Mouse (Mus musculus) E14TG2a.4 (cell line): ENCODE measurements around the gene Arhgef10l.

Source experiments
- H3K27me3 ChIP-seq: 2 replicates; pipeline ENCODE4 v1.6.1; 2014; ENCODE audit warnings: low read length, control low read depth; ENCODE audit not compliant: insufficient read depth
- H3K36me3 ChIP-seq: 2 replicates; pipeline ENCODE4 v1.6.1; 2014; ENCODE audit warnings: low read length, control low read depth; ENCODE audit not compliant: insufficient read depth
- H3K4me1 ChIP-seq: replicated peaks from 2 replicates; pipeline ENCODE4 v1.6.1; 2014; ENCODE audit warnings: low read depth, low read length, control low read depth
- H3K4me3 ChIP-seq: replicated peaks from 2 replicates; pipeline ENCODE4 v1.5.1; 2014; ENCODE audit warnings: mild to moderate bottlenecking, low read length
- H3K9me3 ChIP-seq: 2 replicates; pipeline ENCODE4 v1.6.1; 2014; ENCODE audit warnings: low read length, control low read depth
- CTCF ChIP-seq: conservative IDR thresholded peaks from 2 replicates; pipeline ENCODE4 v1.5.1; 2014; ENCODE audit warnings: low read length
- NANOG ChIP-seq: IDR thresholded peaks from 2 replicates; pipeline ENCODE4 v1.6.1; 2014; ENCODE audit warnings: borderline replicate concordance, low read length, mixed read lengths
- POU5F1 ChIP-seq: IDR thresholded peaks from 2 replicates; pipeline ENCODE4 v1.6.1; 2014; ENCODE audit warnings: low read length, borderline replicate concordance

Arhgef10l gene

GRCm38 (mm10) chr4:140624468-140625176 is 41.2 kb downstream of the Arhgef10l start:
- TF ChIP-seq POU5F1 = no peak
- TF ChIP-seq NANOG = no peak
- TF ChIP-seq CTCF = no peak
- Histone ChIP-seq H3K4me1 (peaks cover 56% of the 10 kb centered on the region), H3K9me3 (no peaks in the 10 kb centered on the region), H3K27me3 (no peaks in the 10 kb centered on the region), H3K4me3 (no peak overlapping the region; the same call in 1 of the 2 replicates), H3K36me3 (0 out of 2 replicates have a peak, but pooled peaks cover 3% of the 10 kb centered on the region)

GRCm38 (mm10) chr4:140624087-140624467 is 41.7 kb downstream of the Arhgef10l start:
- Histone ChIP-seq H3K4me1 (peaks cover 50% of the 10 kb centered on the region), H3K36me3 (0 out of 2 replicates have a peak, but pooled peaks cover 3% of the 10 kb centered on the region), H3K27me3 (no peaks in the 10 kb centered on the region), H3K9me3 (no peaks in the 10 kb centered on the region), H3K4me3 (no peak overlapping the region)
- no peak for TF ChIP-seq POU5F1

DNA sequence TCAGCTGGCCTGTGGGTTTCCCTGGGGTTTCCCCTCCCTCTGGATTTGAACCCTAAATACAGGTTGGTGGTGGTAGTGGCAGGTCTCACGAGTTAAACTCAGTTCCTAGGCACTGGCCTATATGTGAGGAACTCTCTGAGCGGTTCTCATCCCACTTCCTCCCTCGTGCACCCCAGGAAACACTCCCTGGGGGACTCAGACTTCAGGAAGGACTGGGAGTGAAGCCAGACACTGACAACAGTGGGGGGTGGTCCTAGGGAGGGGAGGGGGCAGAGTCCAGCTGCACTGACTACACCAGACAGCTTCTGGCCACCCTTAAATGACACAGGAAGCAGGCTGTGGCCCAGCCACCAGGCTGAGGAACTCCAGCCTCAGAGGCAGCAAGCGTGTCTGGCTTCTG is 43.0 kb downstream of the Arhgef10l start:
- Histone ChIP-seq H3K27me3 (no peaks in the 10 kb centered on the region), H3K36me3 (0 out of 2 replicates have a peak, but pooled peaks cover 3% of the 10 kb centered on the region), H3K4me3 (no peak overlapping the region), H3K4me1 (peaks cover 39% of the 10 kb centered on the region), H3K9me3 (no peaks in the 10 kb centered on the region)
- TF ChIP-seq CTCF (no peak), NANOG (no peak), POU5F1 (no peak)

DNA sequence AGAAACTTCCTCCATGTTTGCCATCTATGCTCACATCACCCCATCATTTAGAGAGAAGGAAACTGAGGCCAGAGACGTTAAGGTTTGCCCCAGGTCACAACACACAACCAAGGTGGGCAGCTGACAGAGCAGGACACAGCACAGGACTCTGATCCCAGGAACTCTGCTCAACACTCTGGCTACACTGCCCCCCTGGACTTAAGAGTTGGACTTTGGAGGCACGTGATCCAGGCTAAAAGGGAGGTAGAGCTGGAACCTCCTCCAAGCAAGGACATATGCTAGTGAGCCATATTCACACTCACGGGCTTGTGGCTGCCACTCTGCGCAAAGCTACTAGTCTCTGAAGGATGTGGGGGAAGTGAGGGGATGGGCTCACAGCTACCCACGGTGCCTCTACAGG is 45.3 kb downstream of the Arhgef10l start:
- H3K36me3 ChIP-seq = 0 out of 2 replicates have a peak, but pooled peaks cover 3% of the 10 kb centered on the region
- TF ChIP-seq POU5F1 (no peak), CTCF (no peak), NANOG (no peak)
- peaks cover 47% of the 10 kb centered on the region for H3K4me1 ChIP-seq
- H3K27me3 ChIP-seq = no peaks in the 10 kb centered on the region
- H3K9me3 ChIP-seq = no peaks in the 10 kb centered on the region
- H3K4me3 ChIP-seq = no peak overlapping the region

DNA sequence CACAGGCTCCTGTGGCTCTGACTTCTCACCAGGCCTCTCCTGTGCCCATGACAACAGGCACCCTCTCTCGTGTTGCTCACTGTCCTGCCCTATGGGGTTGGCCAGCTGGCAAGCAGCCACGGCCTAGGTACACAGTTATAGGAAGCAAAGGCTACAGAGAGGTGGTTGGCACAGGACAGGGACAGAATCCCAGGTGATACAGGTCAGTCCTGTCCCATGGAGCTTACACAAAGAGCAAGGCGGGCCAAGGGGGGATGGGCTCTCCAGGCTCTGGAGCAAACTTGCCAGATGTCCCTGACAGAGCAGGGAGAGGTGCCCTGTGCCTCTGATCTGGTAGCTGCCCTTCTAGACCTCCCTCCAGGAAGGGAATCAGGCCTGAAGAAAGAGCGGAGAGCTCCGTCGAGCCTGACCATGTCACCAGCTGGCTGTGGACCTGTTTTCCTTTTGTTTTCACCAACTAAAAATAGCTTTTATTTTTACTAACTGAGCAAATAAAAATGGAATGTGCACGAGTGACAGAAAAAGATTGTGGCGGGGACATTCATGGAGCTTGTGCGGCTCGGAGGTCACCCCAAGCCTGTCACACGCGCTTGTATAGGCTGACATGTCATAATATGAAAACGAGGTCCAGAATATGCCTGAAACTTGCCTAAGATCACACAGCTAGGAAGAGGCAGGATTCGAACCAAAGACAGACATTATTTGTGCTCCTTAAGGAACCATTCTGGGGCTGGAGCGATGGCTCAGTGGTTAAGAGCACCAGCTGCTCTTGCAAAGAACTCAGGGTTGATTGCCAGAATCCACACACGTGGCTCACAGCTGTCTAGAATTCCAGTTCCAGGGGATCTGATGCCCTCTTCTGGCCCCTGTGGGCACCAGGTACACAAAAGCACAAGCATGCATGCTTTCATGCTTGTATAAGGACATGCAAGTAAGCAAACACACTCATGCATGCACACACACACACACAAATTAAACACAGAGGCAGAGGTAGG is 48.1 kb downstream of the Arhgef10l start:
- TF ChIP-seq POU5F1 (no peak), NANOG (no peak), CTCF (no peak)
- Histone ChIP-seq H3K4me1 (peaks cover 39% of the 10 kb centered on the region), H3K9me3 (no peaks in the 10 kb centered on the region), H3K27me3 (no peaks in the 10 kb centered on the region), H3K36me3 (0 out of 2 replicates have a peak, but pooled peaks cover 3% of the 10 kb centered on the region), H3K4me3 (no peak overlapping the region)

DNA sequence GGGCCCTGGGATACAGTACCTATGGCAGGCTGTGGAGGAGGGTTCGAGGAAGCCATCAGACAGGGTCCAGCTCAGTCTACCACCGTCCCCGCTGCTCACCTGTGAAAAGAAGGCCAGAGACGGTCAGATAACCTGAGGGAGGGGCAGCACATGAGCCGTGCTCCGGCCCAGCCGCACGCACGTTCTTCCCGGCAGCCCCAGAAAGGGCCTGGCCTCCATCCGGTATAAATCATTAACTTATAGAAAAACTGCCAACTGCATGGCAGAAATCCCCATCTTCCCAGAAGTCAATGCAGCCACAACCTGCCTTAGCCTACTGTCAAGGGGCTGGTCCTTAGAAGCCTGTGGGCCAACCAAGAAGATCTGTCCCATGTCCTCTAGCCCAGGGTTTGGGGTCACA is 48.9 kb downstream of the Arhgef10l start:
- Histone ChIP-seq H3K4me3 (no peak overlapping the region), H3K9me3 (no peaks in the 10 kb centered on the region), H3K27me3 (no peaks in the 10 kb centered on the region), H3K36me3 (0 out of 2 replicates have a peak, but pooled peaks cover 3% of the 10 kb centered on the region), H3K4me1 (peaks cover 47% of the 10 kb centered on the region)
- no peak for TF ChIP-seq POU5F1
- no peak for TF ChIP-seq NANOG
- TF ChIP-seq CTCF = no peak

GRCm38 (mm10) chr4:140616196-140616595 is 49.6 kb downstream of the Arhgef10l start:
- peaks cover 54% of the 10 kb centered on the region for H3K4me1 ChIP-seq
- TF ChIP-seq CTCF (no peak), POU5F1 (no peak), NANOG (no peak)
- H3K4me3 ChIP-seq = no peak overlapping the region
- H3K27me3 ChIP-seq = no peaks in the 10 kb centered on the region
- H3K36me3 ChIP-seq = 0 out of 2 replicates have a peak, but pooled peaks cover 3% of the 10 kb centered on the region
- H3K9me3 ChIP-seq = no peaks in the 10 kb centered on the region

GRCm38 (mm10) chr4:140615771-140616170 is 50.0 kb downstream of the Arhgef10l start:
- no peak for TF ChIP-seq CTCF
- no peak for TF ChIP-seq NANOG
- TF ChIP-seq POU5F1 = no peak
- 0 out of 2 replicates have a peak, but pooled peaks cover 3% of the 10 kb centered on the region for H3K36me3 ChIP-seq
- no peak overlapping the region for H3K4me3 ChIP-seq
- H3K9me3 ChIP-seq = no peaks in the 10 kb centered on the region
- H3K4me1 ChIP-seq = peaks cover 58% of the 10 kb centered on the region
- no peaks in the 10 kb centered on the region for H3K27me3 ChIP-seq
